Mouse (Mus musculus): Measurements from ENCODE around the gene Sat2.
A peak's percentile ranks its signal among the peaks of the same experiment; 100 is the strongest.

DNA sequence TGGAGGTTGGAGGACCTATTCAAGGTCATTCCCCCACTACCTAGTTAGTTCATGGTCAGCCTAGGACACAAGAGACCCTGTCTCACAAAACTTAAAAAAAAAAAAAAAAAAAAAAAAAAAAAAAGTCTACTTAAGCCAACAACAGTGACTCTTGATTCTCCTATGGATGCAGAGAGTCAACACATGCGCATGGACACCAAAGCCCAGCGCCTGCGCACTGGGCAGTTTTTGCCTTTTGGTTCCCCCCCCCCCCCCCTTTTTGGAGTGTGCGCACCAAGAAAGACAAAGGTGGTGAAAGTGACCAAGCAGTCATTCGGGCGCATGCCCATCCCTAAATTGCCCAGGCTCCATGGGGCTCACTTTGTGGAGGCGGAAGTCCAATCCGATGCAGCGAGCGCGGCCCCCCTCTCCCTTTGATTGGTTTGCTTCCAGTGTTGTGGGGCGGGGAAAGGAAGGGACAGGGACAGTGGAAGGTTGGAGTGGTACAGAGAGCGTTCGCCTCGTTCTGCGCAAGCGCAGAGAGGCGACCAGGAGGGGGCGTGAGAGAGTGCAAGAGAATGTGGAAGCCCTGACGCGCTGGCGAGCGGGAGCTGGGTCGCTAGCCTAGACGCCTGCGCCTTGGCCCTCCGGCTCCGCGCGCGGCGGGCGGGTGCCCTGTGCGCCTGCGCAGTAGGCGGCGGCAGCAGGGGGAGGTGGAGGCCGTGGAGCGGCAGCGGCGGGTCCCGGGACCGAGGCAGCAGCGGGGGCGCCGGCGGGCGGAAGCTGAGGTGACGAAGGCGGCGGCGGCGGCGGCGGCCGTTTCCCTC, 10.7 kb downstream of the Sat2 start, which contains the start of gene Fxr2:
- TF ChIP-seq EP300 (IDR thresholded peaks at IDR 0.05; ENCODE audit: low read length) (no peak), ZNF384 (IDR thresholded peaks at IDR 0.05; ENCODE audit: low read depth, low read length) (peak; percentile 98), POLR2A (IDR thresholded peaks at IDR 0.05; ENCODE audit: low read depth, low read length) (peak; percentile 71), MAFK (IDR thresholded peaks at IDR 0.05; ENCODE audit: insufficient replicate concordance, low read length) (no peak)

All from CH12.LX (cell line).